Mouse (Mus musculus): ENCODE results near the gene Kctd15. TPM values are rescaled to one million over a fixed set of nuclear protein-coding genes. Genes with fewer than 3 reads are reported as not detected.

Kctd15 gene
- polyA plus RNA-seq, 1 experiment: 25.0 TPM

DNA sequence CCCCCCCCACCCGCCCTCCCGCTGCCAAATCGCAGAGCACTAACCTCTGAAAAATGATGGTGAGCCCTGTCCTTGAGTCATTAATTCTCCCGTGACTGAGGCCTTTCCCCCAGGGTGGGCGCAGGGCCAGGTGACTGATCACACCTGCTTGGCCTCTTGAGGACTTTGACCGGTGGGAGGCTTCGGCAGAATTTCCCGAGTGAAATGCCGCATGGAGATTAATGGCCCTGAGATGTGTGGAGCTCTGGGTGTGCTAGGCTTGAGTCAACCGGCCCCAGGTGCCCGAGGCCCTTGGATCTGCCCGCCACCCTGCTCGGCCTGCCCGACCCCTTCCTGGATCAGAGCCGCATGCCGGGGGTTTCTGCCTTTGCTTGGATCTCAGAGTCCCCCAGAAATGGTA is 11.3 kb upstream of the Kctd15 start:
- no peak for DNase-seq (ENCODE audit: extremely low spot score in 1 of 2, low spot score in 1 of 2)

DNA sequence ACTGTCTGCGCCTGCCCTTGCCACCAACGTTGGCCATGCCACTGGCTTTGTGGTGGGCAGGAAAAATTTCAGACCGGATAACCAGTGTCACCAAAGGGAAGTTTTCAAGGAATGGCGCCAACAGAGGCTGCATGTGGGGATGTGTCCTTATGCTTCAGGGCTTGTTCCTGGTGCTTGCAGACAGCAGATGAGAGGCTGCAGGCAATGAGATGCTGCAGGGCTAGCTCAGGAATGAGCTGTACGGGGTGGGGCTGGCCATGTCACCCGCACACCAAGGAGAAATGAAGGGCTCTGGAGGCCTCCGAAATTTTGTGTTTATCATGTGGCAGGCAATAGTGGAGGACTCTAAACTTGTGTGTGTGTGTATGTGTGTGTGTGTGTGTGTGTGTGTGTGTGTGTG is 6.6 kb upstream of the Kctd15 start:
- DNase-seq (ENCODE audit: extremely low spot score in 1 of 2, low spot score in 1 of 2): no peak

DNA sequence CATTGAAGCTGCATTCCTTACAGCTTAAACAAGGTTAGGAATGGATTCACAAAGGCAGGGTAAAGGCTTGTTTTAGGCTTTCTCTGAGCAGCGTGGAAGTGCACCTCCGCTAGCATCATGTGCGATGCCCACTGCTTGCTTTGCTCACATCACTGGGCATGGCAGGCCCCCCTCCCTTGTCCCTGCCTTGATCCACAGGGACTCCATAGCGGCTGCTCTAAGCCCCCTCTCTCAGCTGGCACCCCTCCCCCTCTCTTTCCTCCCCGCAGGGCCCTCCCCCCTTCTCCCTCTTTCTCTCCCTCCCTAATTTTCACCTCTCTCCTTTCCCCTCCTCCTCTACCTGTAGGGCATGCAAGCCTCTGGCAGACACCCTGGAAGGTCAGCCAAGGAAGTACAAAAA is 5.7 kb upstream of the Kctd15 start:
- no peak for DNase-seq (ENCODE audit: extremely low spot score in 1 of 2, low spot score in 1 of 2)

DNA sequence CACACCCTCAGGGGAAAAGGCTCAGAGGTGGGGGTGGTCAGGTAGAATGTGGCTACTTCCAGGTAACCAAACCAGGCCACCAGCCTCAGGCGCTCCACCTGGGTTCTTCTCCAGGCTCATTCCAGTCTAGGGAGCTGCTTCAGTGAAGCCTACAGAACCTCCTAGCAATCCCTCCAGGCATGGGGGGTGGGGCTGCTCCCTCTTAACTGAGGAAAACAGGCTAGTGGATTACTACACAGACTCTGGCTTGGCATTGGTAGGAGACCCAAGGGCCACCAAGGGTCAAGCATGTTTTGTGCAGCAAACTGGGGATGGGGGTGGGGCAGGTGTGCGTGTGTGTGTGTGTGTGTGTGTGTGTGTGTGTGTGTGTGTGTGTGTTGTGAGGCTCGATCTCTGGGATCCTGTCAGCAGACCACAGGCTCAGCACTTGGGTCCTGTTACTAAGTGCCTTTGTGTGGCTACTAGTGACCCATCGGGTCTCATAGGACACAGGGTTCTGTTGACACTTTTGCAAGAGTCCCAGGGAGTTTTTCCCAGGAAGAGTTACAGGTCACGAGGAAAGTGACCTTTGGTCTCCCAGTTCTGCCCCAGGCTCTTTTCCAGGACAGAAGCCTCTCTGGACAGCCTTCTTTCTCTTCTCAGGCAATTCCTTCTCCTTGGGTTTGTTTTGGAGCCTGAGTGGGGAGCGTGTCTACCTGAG is 3.0 kb upstream of the Kctd15 start:
- no peak for DNase-seq (ENCODE audit: extremely low spot score in 1 of 2, low spot score in 1 of 2)

DNA sequence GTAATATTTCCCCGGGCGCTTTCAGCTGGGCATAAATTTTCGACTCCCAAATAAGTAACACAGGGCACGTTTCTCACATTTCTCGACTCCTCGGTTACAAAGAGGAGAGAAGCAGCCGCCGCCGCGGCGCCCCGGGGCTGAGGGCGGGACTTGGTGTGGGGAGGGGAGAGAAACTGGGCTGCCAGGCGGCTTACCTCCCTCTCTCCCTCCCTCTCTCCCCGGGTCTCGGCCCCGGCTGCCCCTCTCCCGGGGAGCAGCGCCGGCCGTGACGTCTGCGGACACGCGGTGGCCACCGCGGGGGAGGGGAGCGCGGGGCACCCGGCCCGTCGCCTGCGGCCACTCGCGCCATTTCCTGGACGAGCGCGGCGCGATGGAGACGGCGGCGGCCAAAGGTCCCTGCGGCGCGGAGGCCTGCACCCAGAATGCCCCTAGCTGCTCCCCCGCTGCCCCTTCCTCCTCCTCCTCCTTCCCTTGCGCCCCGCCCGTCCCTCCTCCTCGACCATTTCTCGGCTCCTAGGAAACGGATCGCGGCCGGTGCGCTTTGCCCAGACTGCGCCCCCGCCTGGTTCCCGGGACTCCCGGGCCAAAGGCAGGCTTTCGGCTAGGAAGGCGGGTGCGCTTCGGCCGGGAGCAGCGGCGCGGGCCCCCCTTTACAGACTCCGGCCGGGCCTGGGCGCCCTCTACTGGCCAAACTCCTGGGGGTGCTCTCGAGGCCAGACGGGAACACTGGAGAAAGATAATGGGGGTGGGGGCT is 1.3 kb downstream of the Kctd15 start:
- peak; percentile 53 to 89 for DNase-seq (ENCODE audit: extremely low spot score in 1 of 2, low spot score in 1 of 2)

DNA sequence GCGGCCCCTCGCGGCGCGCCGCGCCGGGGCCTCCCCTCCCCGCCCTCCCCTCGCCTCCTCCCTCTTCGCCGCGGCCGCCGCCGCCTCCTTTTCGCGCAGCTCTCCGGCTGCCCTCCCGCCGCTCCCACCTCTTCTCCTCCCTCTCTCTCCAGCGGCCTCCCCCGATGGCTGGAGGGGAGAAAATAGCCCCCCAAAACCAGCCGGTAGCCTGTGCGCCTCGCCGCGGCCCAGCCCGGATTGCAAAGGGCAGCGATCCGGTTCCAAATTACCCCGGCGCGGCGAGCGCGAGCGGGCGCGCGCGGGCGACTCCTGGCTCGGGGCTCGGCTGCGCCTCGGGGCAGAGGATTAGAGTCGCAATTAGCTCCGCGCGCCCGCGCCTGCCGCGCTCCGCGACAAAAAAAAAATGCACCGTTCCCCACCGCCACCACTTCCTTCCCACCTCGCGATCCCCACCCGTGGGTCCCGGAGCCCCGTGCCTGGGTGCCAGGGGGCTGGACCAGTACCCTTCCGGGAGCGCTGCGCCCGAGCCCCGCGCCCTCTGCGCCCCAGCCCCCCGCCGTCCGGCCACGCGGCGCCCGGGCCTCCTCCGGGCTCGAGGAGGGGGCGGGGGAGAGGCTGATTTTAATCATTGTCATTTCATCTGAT is 2.0 kb downstream of the Kctd15 start:
- peak in 1 of 2 experiments; percentile 48 for DNase-seq (ENCODE audit: extremely low spot score in 1 of 2, low spot score in 1 of 2)

DNA sequence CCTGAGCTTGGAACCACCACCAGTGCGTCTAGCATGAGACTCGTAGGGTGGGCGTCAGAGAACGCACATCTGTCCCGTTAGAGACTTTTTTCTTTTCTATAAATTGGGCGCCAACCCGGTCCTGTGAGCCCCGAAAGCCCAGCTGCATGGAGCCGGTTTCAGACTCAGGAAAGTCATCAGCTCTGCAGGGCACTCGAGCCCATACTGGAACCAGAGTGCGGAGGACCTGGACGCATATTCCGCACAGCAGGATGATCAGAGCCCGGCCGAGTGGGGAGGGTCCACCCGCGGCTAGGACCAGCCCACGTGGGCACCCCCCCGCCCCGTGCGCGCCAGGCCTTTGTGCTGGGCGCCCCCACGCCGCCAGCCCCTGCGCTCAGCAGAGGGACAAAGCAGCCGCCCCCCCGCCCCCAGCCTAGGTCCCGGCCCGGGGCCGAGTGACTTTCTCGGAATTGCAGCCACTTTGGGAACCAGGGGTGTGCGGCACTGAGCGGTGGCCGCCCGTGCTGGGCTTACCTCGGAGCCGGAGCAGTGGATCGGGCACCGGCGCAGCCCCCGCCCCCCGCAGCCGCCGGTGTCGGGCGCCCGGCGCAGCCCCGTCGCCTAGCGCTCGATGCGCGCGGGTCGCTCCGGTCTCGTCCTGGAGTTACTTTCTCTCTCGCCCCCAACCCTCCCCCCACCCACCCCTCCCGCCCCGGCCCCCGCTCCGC is 2.6 kb downstream of the Kctd15 start:
- DNase-seq (ENCODE audit: extremely low spot score in 1 of 2, low spot score in 1 of 2): no peak

DNA sequence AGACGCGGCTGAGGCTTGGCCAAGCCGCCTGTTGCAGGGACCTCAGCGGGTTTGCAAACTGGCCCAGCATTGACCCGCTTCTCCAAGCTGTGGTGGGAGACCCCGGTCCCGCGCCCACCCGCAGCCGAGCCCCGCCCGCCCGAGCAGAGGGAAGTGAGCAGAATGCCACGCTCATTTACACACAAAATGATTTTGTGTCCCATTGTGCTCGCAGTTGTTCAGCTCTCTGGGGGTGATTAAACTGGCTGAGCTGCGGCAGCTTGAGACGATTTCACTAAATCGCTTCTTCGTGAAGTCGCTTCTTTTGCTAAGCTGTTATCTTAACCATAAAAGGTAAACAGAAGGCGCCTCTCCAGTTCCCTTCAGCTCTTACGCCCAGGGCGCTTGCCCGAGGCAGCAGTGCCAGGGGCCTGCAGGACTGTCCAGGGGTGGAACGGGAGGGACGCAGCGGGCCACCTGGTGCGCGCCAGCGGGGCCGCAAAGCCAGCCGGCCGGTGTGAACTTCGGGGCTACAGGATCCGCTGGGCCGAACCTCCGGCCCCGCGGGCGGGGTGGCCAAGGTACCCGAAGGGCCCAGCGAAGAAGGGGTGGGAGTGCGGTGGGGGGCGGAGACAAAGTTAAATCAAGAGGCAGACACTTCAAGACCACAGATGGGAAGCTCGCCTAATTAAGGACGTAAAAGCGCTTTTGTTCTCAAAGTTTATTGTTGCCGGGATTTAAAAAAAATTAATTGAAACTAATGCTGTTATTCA is 3.6 kb downstream of the Kctd15 start:
- no peak for DNase-seq (ENCODE audit: extremely low spot score in 1 of 2, low spot score in 1 of 2)

DNA sequence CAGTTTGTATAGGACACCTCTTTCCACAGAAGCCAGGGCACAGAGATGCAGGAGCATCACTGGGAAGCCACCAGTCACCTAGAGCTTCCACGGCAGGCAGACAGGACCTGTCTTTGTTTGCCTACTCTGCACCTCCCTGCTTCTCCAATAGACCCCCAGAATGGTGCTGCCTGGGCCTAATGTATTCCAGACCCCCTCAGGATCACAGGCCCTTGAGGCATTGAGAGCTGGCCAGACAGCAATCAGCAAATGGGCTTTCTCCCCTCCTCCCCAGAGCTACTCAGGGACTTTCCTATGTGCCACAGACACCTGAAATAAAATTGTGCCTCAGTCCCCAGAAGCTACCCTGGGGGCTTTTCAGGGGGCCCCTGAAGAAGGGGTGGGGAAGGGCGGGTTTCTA is 5.2 kb downstream of the Kctd15 start:
- no peak for DNase-seq (ENCODE audit: extremely low spot score in 1 of 2, low spot score in 1 of 2)

DNA sequence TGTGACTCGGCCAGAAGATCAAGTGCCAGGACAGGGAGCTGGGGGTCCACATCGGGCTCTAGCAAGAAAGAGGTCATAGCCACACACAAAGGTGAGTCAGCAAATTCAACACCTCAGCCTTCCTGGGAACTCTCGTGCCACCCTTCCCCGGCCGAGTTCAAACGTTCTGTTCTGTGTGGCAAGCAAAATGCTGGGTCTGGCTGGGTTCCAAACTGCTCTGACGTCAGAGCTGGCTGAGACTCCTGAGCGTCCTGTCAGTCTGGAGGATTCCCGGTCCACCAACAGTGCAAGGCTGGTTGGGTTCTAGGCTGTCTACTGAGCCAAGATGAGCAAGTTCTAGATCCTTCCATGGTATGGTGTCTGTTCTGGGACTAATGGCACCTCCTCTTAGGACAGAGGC is 9.5 kb downstream of the Kctd15 start:
- peak in 1 of 2 experiments; percentile 34 for DNase-seq (ENCODE audit: extremely low spot score in 1 of 2, low spot score in 1 of 2)

DNA sequence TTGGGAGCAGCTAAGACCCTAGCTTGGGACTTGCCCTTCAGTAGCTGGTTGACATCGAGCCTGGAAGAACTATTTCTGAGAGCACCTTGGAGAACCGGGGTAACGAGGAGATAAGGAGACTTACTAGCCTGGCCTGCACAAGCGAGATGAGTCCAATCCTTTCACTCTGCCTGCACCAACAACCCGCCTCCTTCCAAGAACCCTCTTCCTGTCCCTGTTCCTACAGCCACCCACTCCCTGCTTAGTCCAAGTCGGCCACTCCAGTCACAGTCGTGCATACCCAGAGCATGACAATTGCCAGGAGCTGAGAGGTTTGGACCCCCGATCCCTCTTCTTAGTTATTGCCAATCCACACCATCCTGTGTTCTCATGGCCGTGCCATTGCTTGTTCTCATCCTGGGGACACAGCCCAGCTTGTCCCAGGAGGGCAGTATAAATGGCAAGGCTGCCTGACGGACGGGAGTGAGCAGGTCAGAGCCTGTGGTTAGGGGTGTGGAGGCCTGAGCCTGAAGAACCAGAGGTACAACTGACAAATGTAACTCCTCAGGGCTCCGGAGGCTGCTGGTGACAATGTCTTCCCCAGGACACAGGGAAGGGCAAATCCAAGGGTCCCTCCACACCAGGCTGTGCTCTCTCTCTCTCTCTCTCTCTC is 10.3 kb downstream of the Kctd15 start:
- no peak for DNase-seq (ENCODE audit: extremely low spot score in 1 of 2, low spot score in 1 of 2)

DNA sequence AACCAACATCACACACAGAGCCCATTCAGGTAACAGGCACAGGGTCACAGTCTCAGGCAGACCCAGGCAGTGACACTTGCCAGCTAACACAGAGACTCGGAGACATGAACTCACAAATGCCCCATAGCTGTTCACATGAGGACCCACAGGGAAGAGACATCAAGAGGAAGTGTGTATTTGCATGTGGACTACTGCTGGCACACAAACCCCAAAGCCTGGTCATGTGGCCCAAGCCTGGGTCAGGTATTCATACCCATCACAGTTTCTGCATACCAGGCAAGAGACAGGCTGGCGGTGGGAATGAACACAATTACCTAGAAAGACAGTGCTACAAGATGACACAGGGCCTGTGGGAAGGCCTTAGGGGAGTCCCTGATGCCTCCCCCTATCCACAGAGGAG is 10.9 kb downstream of the Kctd15 start:
- no peak for DNase-seq (ENCODE audit: extremely low spot score in 1 of 2, low spot score in 1 of 2)

DNA sequence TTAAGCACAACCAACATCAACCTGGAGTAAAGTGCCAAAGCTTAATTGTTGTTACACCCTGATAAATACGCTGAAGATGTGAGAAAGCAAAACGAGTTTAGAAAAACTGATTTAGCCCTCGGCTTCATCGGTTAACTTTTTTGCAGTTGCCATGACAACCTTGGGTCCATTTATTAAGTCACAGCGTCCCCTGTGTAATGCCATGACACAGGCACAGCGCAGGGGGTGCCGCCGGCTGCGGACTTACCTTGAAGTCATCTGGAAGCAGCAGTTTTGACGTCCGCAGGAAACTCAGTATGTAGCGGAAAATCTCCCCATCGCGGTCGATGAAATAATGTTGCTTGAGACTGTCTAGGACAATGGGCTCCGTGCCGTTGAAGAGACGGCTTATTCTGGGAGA is 11.9 kb downstream of the Kctd15 start:
- DNase-seq (ENCODE audit: extremely low spot score in 1 of 2, low spot score in 1 of 2): no peak

DNA sequence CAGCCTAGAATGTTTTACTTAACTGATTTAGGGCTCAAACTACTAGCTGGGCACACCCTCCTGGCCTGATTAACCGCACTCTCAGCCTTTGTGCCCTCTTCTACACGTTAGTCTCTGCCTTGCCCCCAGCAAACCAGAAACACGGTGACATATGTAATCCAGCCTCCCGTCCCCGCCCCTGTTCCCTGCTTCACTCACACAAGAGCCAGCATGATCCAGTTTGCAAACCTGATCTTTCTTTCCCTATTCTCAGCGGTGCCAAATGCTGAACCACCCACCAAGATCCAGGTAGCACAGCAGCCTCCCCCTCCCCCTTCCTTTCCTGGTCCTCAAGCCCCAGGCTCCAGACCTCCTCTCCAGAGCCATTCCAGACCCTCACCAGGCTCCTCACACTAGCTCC is 13.2 kb downstream of the Kctd15 start:
- no peak for DNase-seq (ENCODE audit: extremely low spot score in 1 of 2, low spot score in 1 of 2)

DNA sequence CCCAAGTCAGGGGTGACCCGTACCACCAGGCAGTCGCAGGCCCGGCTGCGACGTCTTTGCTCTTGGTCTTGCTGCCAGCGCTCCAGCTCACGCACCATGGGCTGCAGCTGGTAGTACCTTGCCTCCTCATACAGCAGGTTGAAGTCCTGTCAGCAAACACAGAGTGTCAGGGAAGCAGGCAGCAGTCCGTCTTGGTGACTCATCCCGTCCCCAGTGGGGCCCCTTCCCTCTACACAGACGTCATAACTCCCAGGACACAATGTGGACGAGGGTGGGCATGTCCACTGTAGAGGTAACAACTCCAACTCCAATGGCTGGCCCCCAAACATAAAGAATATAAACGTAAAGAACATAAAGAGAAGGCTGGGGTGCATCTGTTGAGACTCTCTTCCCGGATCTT is 14.6 kb downstream of the Kctd15 start:
- DNase-seq (ENCODE audit: extremely low spot score in 1 of 2, low spot score in 1 of 2): no peak

DNA sequence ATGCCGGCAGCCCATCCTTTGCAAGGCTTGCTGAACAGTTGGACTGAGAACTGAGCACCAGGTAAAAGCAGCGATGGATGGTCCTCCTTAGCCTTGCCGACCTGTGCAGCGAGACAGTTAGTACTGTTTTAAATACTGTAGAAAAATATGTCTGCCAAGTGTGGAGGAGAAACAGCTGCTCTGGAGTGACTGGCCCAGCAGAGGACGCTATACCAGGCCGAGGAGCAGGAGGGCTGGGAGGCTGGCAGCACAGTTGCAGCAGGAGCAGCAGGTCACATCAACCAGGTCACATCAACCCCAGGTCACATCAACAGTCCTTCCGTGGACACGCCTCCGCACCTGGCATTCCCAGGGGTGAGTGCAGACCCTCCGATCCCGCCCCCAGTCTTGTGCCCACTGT is 16.7 kb downstream of the Kctd15 start:
- no peak for DNase-seq (ENCODE audit: extremely low spot score in 1 of 2, low spot score in 1 of 2)

DNA sequence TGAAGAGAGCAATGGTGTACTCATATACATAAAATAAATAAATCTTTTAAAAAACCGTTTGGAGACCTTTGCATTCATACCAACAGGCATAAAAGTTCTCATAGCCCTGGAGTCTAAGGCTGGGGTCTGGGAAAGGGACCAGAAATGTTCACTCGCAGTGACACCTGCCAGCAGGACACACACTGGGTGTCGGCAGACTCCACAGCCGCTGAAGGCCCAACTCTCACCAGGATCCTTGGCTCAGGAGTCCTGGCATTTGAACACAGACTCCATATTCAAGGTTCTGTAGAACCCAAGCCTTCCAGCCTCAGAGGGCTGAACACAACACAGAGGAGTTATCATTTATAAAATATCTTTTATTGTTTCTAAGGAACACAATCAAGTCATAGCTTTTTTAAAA is 19.9 kb downstream of the Kctd15 start:
- no peak for DNase-seq (ENCODE audit: extremely low spot score in 1 of 2, low spot score in 1 of 2)

DNA sequence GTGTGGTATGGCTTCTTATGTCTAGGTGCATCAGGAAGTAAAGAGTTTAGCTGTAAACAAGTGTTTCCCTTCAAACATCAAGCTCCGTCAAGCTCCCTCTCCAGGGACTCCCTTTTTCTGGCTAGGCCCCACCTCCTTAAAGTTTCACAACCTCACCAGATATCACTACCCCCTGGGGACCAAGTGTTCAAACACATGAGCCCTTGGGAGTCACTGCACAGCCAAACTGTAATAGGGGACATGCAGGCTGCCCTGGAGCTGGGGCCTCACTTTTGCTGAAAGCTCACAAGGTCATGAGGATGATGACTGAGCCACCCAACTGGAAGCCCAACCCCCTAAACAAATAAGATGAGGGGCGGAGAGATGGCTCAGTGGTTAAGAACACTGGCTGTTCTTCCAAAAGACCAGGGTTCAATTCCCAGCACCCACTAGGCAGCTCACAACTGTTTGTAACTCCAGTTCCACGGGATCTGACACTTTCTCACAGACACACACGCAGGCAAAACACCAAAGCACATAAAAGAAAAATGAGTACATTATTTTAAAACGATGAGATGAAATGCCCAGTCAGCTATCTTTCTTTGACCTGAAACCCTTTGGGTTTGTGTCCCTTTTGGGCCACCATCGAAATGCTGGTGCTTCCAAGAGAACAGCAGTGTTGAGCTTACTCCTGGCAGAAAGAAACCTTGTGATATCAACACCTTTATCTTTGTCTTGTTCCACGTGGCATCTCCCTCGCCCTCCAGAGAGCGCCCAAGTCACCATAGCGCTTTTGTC is 23.4 kb downstream of the Kctd15 start:
- no peak for DNase-seq (ENCODE audit: extremely low spot score in 1 of 2, low spot score in 1 of 2)

All from frontal cortex, adult 2 months (tissue).